Mouse (Mus musculus) left cerebral cortex, postnatal 10 days (tissue): ENCODE measurements around the gene Scgb2b19. TPM values are rescaled to one million over a fixed set of nuclear protein-coding genes. Genes with fewer than 3 reads are reported as not detected.
"Not testable (repeated sequence)": the region's sequence is repeated elsewhere in the genome, so short reads cannot be mapped to it uniquely, and the experiment has no call there.

Experiments
- DNase-seq, 2 experiments: peaks; one replicate each; pipeline ENCODE4 v3.0.0; 2021 to 2022; ENCODE audit warnings: low spot score in 2 of 2, mixed read lengths in 1 of 2; ENCODE audit errors: extremely low spot score in 1 of 2
- intact Hi-C: fragments of 180-260 bp; cut with DNase I; formaldehyde crosslinking; loops from one replicate; pipeline ENCODE4 v1.15.1; 2025
- total RNA-seq, 2 experiments: library from RNA; stranded (reverse); gene quantifications; 2 replicates each; pipeline ENCODE4 v1.2.3; 2021

The Scgb2b19 gene
- total RNA-seq: not detected

- DNase-seq, intact Hi-C loops: not testable (repeated sequence)
Measured at GRCm38 (mm10) chr7:33280238-33280637, at the start of gene Scgb2b19. Gene Scgb2b19 (minus strand): TSS chr7:33280338.

- DNase-seq, intact Hi-C loops: not testable (repeated sequence)
Measured at GRCm38 (mm10) chr7:33286991-33287390, 6.9 kb upstream of the Scgb2b19 start, which contains the start of gene Scgb1b19. Gene Scgb1b19 (plus strand): TSS chr7:33287291.

Other genes with a start within 250 kb of the Scgb2b19 start
- gene Scgb2b17, start 223.8 kb downstream of the Scgb2b19 start, total RNA-seq: not detected
- not detected for gene Scgb1b17, start 216.9 kb downstream of the Scgb2b19 start, total RNA-seq
- not detected for gene Scgb2b18, start 106.5 kb downstream of the Scgb2b19 start, total RNA-seq
- not detected for gene Scgb1b18, start 94.8 kb downstream of the Scgb2b19 start, total RNA-seq
- not detected for gene Scgb1b19, start 7.0 kb upstream of the Scgb2b19 start, total RNA-seq
- not detected for gene Scgb2b20, start 86.0 kb upstream of the Scgb2b19 start, total RNA-seq
- gene Scgb1b20, start 92.9 kb upstream of the Scgb2b19 start, total RNA-seq: not detected
- not detected for gene Scgb2b21, start 240.1 kb upstream of the Scgb2b19 start, total RNA-seq